Mouse (Mus musculus) liver, embryonic 11.5 days (tissue): Measurements from ENCODE around the gene Txn2. TPM values are rescaled to one million over a fixed set of nuclear protein-coding genes. Genes with fewer than 3 reads are reported as not detected.

Experiments used
- ATAC-seq: fragments of 200-750 bp; cut with Nextera tagmentation; replicated peaks from 2 replicates; pipeline ENCODE4 v1.8.0; 2017; ENCODE audit warnings: moderate number of reproducible peaks, mild to moderate bottlenecking, moderate TSS enrichment, moderate library complexity; ENCODE audit not compliant: low FRiP score
- DNase-seq: peaks from one replicate; pipeline ENCODE4 v3.0.0-alpha.2; 2017; ENCODE audit warnings: low spot score
- H3K27ac ChIP-seq: fragments of 300-500 bp; sonication (generic); 2 replicates; pipeline ENCODE4 v1.5.1; 2014; ENCODE audit warnings: mild to moderate bottlenecking, low read depth, low read length, control low read depth
- H3K27me3 ChIP-seq: fragments of 300-500 bp; sonication (generic); replicated peaks from 2 replicates; pipeline ENCODE4 v1.6.1; 2014; ENCODE audit warnings: low read length, mixed read lengths; ENCODE audit not compliant: control insufficient read depth, insufficient read depth
- H3K36me3 ChIP-seq: fragments of 300-500 bp; sonication (generic); 2 replicates; pipeline ENCODE4 v1.6.1; 2014; ENCODE audit warnings: mild to moderate bottlenecking, low read length, moderate library complexity, mixed read lengths; ENCODE audit not compliant: control insufficient read depth, insufficient read depth
- H3K4me1 ChIP-seq: fragments of 300-500 bp; sonication (generic); replicated peaks from 2 replicates; pipeline ENCODE4 v1.6.1; 2014; ENCODE audit warnings: low read length, mixed read lengths; ENCODE audit not compliant: control insufficient read depth, insufficient read depth
- H3K4me2 ChIP-seq: fragments of 300-500 bp; sonication (generic); 2 replicates; pipeline ENCODE4 v1.6.1; 2014; ENCODE audit warnings: mild to moderate bottlenecking, control low read depth, moderate library complexity
- H3K4me3 ChIP-seq: fragments of 300-500 bp; sonication (generic); 2 replicates; pipeline ENCODE4 v1.5.1; 2014; ENCODE audit warnings: low read depth, low read length, control low read depth
- H3K9ac ChIP-seq: fragments of 300-500 bp; sonication (generic); 2 replicates; pipeline ENCODE4 v1.6.1; 2014; ENCODE audit warnings: low read depth, low read length, control low read depth
- H3K9me3 ChIP-seq: fragments of 300-500 bp; sonication (generic); 2 replicates; pipeline ENCODE4 v1.6.1; 2016; ENCODE audit warnings: low read length, inconsistent platforms, mixed read lengths; ENCODE audit not compliant: control insufficient read depth
- WGBS: fragments of 180-500 bp; shearing (Covaris S2); extraction: QIAGEN DNeasy Blood & Tissue Kit; methylation state at CpG from one replicate; pipeline ENCODE4 v1.1.7; 2014; 5-methylcytosine and 5-hydroxymethylcytosine counted together
- polyA plus RNA-seq: library from polyadenylated mRNA; unstranded; fragments of >200 nt; fragmentation: Nextera tagmentation; extraction: Ambion mirVana; gene quantifications from 2 replicates; pipeline ENCODE4 v1.2.1, GENCODE M21; 2014

Txn2 gene
- polyA plus RNA-seq, 1 experiment from 2014 or later: 390 TPM

- no peak for ATAC-seq
These were observed 8.0 kb downstream of the Txn2 start for GRCm38 (mm10) chr15:77920511-77921462.

DNA sequence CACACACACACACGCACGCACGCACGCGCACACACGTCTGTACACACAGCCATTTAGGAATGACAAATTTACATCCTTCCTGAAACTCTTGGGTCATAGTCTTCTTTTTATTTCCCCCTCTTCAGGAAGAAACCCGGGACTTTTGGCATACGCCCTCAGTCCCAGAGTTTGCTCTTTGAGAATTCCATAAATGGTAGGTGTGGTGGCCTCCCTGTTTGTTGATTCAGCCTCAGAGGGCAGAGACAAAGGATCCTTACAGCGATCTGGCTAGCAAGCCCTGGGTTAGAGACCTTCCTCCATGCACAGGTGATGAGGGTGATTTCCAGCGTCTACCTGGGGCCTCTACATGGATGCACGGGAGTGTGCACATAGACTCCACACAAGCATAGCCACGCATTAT lies 9.4 kb downstream of the Txn2 start:
- Histone ChIP-seq H3K4me1 (no peaks in the 10 kb centered on the region), H3K27me3 (no peaks in the 10 kb centered on the region), H3K4me2 (no peak overlapping the region), H3K9ac (no peak overlapping the region), H3K27ac (no peak overlapping the region), H3K36me3 (peaks cover 49% of the 10 kb centered on the region), H3K4me3 (no peak overlapping the region), H3K9me3 (no peaks in the 10 kb centered on the region)
- WGBS: 90% methylated on average over 12 of the region's 12 CpGs
- ATAC-seq (no peak), DNase-seq (no peak)

More at GRCm38 (mm10) chr15:77920511-77921462, 8.0 kb downstream of the Txn2 start:
- Histone ChIP-seq H3K9ac (no peak overlapping the region), H3K36me3 (peaks cover 43% of the 10 kb centered on the region), H3K4me3 (no peak overlapping the region), H3K27ac (no peak overlapping the region; the same call in 1 of the 2 replicates), H3K4me2 (no peak overlapping the region), H3K27me3 (no peaks in the 10 kb centered on the region), H3K4me1 (no peaks in the 10 kb centered on the region), H3K9me3 (no peaks in the 10 kb centered on the region)
- no peak for DNase-seq
- 85% methylated on average over 10 of the region's 10 CpGs for WGBS

DNA sequence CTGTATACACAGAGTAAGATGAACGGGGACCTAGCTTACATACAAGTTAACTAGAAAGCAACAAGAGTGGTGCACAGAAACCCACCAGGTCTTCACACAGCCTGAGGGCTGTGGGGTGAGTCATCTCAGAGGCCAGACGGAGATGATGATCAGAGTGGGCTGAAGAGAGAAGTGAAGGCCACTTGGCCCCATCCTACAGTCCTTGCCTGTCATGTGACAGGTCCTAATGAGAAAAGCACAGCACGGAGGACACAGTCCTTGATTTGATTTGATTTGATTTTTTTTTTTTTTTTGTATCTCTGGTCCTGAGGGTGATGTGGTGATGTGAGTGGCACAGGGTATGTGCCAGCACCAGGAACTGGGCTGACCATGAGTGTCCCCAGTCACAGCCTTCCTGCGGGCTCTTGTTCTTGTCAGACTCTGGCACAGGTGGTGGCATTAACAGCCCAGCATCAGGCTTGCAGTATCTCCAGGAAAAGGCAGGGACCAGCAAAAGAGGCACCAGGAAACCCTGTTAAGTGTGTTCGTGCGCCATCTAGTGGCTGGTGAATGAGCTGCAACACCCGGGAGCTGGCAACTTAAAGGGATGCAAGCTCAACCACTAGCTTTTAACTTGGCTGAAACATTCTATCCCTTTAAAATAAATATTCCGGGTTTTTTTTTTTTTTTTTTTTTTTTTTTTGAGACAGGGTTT lies 11.8 kb downstream of the Txn2 start:
- ATAC-seq (peak; percentile 40; the same call in 1 of the 2 replicates), DNase-seq (peak; percentile 80)
- Histone ChIP-seq H3K4me3 (no peak overlapping the region), H3K9me3 (no peaks in the 10 kb centered on the region), H3K27ac (no peak overlapping the region), H3K27me3 (no peaks in the 10 kb centered on the region), H3K36me3 (peaks cover 34% of the 10 kb centered on the region), H3K4me2 (no peak overlapping the region), H3K4me1 (0 out of 2 replicates have a peak, but pooled peaks cover 7% of the 10 kb centered on the region), H3K9ac (no peak overlapping the region)
- WGBS: 35% methylated on average over 8 of the region's 8 CpGs

DNA sequence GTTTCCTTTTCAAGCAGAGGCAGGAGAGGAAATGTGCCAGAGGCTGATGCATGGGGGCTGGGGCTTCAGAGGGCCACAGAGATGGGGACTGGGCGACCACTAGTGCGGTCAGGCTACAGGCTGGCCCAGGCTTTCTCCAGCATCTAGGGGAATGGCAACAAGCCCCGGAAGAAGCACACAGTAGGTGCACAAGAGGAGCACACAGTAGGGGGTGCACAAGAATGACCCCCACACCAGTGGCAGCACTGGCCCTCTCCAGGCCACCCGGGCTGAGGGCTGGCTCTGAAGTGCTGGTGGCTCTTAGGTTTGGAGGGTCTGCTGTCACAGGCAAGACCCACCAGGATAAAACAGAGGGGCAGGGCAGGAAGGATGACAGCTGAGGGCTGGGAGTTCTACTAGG lies 13.5 kb downstream of the Txn2 start:
- WGBS: 85% methylated on average over 4 of the region's 4 CpGs
- no peak for ATAC-seq
- peaks cover 12% of the 10 kb centered on the region for H3K4me1 ChIP-seq
- H3K27me3 ChIP-seq: no peaks in the 10 kb centered on the region
- H3K36me3 ChIP-seq: peaks cover 23% of the 10 kb centered on the region
- H3K4me2 ChIP-seq: no peak overlapping the region
- no peaks in the 10 kb centered on the region for H3K9me3 ChIP-seq
- no peak overlapping the region for H3K9ac ChIP-seq
- no peak for DNase-seq
- no peak overlapping the region for H3K27ac ChIP-seq
- H3K4me3 ChIP-seq: no peak overlapping the region

DNA sequence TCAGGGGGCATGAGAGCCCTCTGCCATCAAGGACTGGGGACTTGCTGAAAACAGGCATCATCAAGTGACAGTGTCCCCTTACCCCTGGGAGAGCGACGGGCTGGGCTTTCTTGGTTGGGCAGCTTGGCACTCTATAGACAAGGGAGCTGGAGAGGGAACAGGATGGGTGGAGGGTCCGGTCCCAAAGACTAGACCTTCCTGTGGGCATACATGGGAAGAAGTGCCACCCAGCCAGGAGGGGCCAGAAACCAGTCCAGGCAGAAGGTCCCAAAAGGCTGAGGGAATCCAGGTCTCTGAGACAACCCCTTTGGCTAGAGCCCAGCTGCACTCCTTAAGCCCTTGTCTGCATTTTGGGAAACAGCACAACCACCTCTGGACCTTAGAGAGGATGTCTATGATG lies 14.3 kb downstream of the Txn2 start:
- Histone ChIP-seq H3K27ac (no peak overlapping the region), H3K4me3 (no peak overlapping the region), H3K4me1 (peaks cover 12% of the 10 kb centered on the region), H3K9ac (no peak overlapping the region), H3K9me3 (no peaks in the 10 kb centered on the region), H3K27me3 (no peaks in the 10 kb centered on the region), H3K4me2 (no peak overlapping the region), H3K36me3 (peaks cover 21% of the 10 kb centered on the region)
- DNase-seq (no peak), ATAC-seq (no peak)
- 85% methylated on average over 3 of the region's 3 CpGs for WGBS

GRCm38 (mm10) chr15:77913054-77913453 lies 15.8 kb downstream of the Txn2 start:
- H3K9ac ChIP-seq: no peak overlapping the region
- H3K9me3 ChIP-seq: no peaks in the 10 kb centered on the region
- no peak overlapping the region for H3K4me2 ChIP-seq
- H3K27me3 ChIP-seq: no peaks in the 10 kb centered on the region
- 79% methylated on average over 8 of the region's 8 CpGs for WGBS
- no peak overlapping the region for H3K4me3 ChIP-seq
- H3K27ac ChIP-seq: peak overlapping the region; percentile 40
- peaks cover 12% of the 10 kb centered on the region for H3K4me1 ChIP-seq
- H3K36me3 ChIP-seq: peaks cover 16% of the 10 kb centered on the region
- DNase-seq (no peak), ATAC-seq (no peak)

- peak overlapping the region; percentile 40; the same call in 1 of the 2 replicates for H3K27ac ChIP-seq
- H3K9me3 ChIP-seq: no peaks in the 10 kb centered on the region
- H3K27me3 ChIP-seq: no peaks in the 10 kb centered on the region
- no peak overlapping the region for H3K4me2 ChIP-seq
- no peak overlapping the region for H3K9ac ChIP-seq
- no peak overlapping the region for H3K4me3 ChIP-seq
- WGBS: 48% methylated on average over 7 of the region's 7 CpGs
- DNase-seq (no peak), ATAC-seq (no peak)
- peaks cover 12% of the 10 kb centered on the region for H3K4me1 ChIP-seq
- H3K36me3 ChIP-seq: peaks cover 16% of the 10 kb centered on the region
These were observed 16.2 kb downstream of the Txn2 start for GRCm38 (mm10) chr15:77912585-77912984.

GRCm38 (mm10) chr15:77912048-77912447 lies 16.8 kb downstream of the Txn2 start:
- peak overlapping the region; percentile 40; the same call in 1 of the 2 replicates for H3K27ac ChIP-seq
- DNase-seq: no peak
- 51% methylated on average over 5 of the region's 5 CpGs for WGBS
- H3K9me3 ChIP-seq: no peaks in the 10 kb centered on the region
- H3K36me3 ChIP-seq: peaks cover 16% of the 10 kb centered on the region
- H3K27me3 ChIP-seq: no peaks in the 10 kb centered on the region
- no peak overlapping the region for H3K4me2 ChIP-seq
- H3K4me1 ChIP-seq: peaks cover 12% of the 10 kb centered on the region
- H3K9ac ChIP-seq: no peak overlapping the region
- ATAC-seq: peak; percentile 25; the same call in 1 of the 2 replicates
- no peak overlapping the region for H3K4me3 ChIP-seq
